13 mouse cellular contexts compared by ENCODE assay signal in the genomic region with DNA sequence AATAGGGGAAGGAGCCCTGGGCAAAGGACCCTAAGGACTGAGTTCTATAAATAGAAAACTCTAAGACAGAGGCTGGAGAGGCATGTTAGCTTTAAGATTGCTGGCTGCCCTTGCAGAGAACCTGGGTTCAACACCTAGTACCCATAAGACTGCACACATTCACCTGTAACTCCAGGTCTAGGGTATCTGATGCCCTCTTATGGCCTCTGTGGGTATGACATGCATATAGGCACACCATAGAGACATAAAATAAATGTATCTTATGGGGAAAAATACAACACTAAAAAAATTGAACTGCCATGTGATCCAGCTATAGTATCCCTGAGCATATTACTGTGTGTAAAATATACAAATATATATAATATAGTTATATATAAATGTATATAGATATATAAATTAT. TPM values are rescaled to one million over a fixed set of nuclear protein-coding genes. Genes with fewer than 3 reads are reported as not detected.
DNase-seq lines count a peak whose midpoint lies in the region; ATAC-seq and TF ChIP-seq lines count a peak whose summit lies in the region.
"Had no signal": no experiment of that assay in that cellular context is flagged by ENCODE, and none has a peak within 500 bp of the region (broad histone marks: within the 10 kb centered on the region; RNA-seq: fewer than 3 reads in every experiment).

No protein-coding gene starts in this region.

- H3K9me3 ChIP-seq in liver, embryonic 14.5 days (ENCODE audit: control insufficient read depth, low read length): no peaks in the 10 kb centered on the region
- H3K9me3 ChIP-seq in liver, embryonic 12.5 days (replicated peaks): no peaks in the 10 kb centered on the region
- H3K9me3 ChIP-seq: midbrain, embryonic 12.5 days had no signal

- H3K27me3 ChIP-seq in liver, embryonic 14.5 days (ENCODE audit: control insufficient read depth, insufficient read depth, low read length): no peaks in the 10 kb centered on the region
- H3K27me3 ChIP-seq in liver, embryonic 12.5 days (replicated peaks): no peaks in the 10 kb centered on the region
- H3K27me3 ChIP-seq: midbrain, embryonic 12.5 days had no signal

- no peaks in the 10 kb centered on the region for H3K4me1 ChIP-seq in liver, embryonic 14.5 days (replicated peaks; ENCODE audit: control insufficient read depth in 2 of 2, insufficient read depth in 2 of 2, low read length in 1 of 2)
- no peaks in the 10 kb centered on the region for H3K4me1 ChIP-seq in liver, embryonic 12.5 days
- H3K4me1 ChIP-seq: midbrain, embryonic 12.5 days had no signal

- TF ChIP-seq EP300 in liver, embryonic 14.5 days (IDR thresholded peaks at IDR 0.05; ENCODE audit: low read depth): no peak

- no peak overlapping the region for H3K9ac ChIP-seq in liver, embryonic 14.5 days (replicated peaks)
- H3K9ac ChIP-seq in liver, embryonic 12.5 days: no peak overlapping the region
- H3K9ac ChIP-seq: midbrain, embryonic 12.5 days had no signal

- no peak overlapping the region for H3K27ac ChIP-seq in liver, embryonic 14.5 days
- no peak overlapping the region for H3K27ac ChIP-seq in liver, embryonic 12.5 days
- H3K27ac ChIP-seq: midbrain, embryonic 12.5 days had no signal

- peak; percentile 30; the same call in 1 of the 2 replicates for TF ChIP-seq CTCF in liver, embryonic 14.5 days (IDR thresholded peaks at IDR 0.05; ENCODE audit: low read depth)

- ATAC-seq in liver, embryonic 14.5 days (ENCODE audit: insufficient read depth): no peak
- ATAC-seq in liver, embryonic 12.5 days: no peak
- peak; percentile 67; the same call in 1 of the 2 replicates for ATAC-seq in granulocyte monocyte progenitor cell, adult 5-6 weeks (replicated peaks; ENCODE audit: poor library complexity, severe bottlenecking)

- H3K4me3 ChIP-seq in liver, embryonic 14.5 days (ENCODE audit: insufficient read depth in 1 of 2, low read depth in 2 of 2, low read length in 2 of 2): no peak overlapping the region
- H3K4me3 ChIP-seq in liver, embryonic 12.5 days: no peak overlapping the region
- H3K4me3 ChIP-seq: midbrain, embryonic 12.5 days had no signal

- peak; percentile 18 for DNase-seq in cerebellum, postnatal 14 days
- DNase-seq in cerebellum, postnatal 4 days (ENCODE audit: low spot score in 2 of 2): no peak
- no peak for DNase-seq in liver, embryonic 14.5 days (ENCODE audit: low read depth in 3 of 3, low spot score in 3 of 3)
- DNase-seq in CD4-positive, CD25-positive, alpha-beta regulatory T cell, adult 2 months (ENCODE audit: low read depth, low spot score): peak; percentile 53
- DNase-seq in adrenal gland, postnatal 14 days: no peak
- no peak for DNase-seq in cerebellum, adult 18-20 months
- DNase-seq: cerebellum, adult 11-12 months; kidney, adult 18-20 months; layer of hippocampus, postnatal 36 days; spleen, adult 18-20 months had no signal

- H3K4me2 ChIP-seq in liver, embryonic 14.5 days (ENCODE audit: low read depth): no peak overlapping the region
- H3K4me2 ChIP-seq in liver, embryonic 12.5 days: no peak overlapping the region
- H3K4me2 ChIP-seq: midbrain, embryonic 12.5 days had no signal

- no peaks in the 10 kb centered on the region for H3K36me3 ChIP-seq in liver, embryonic 14.5 days (replicated peaks; ENCODE audit: control insufficient read depth, insufficient read depth, low read depth)
- no peaks in the 10 kb centered on the region for H3K36me3 ChIP-seq in liver, embryonic 12.5 days

RNA-seq across cellular contexts. Expression of a gene that starts 18.3 kb away (rescaled TPM):
- polyA plus RNA-seq in liver, embryonic 14.5 days (2012; rRNA removed): 0.67 and 0.99 TPM in 2 replicates
- 1.3 TPM in 2 replicates for polyA plus RNA-seq in liver, embryonic 14.5 days (2014; fragmentation: Nextera tagmentation; extraction: Ambion mirVana)
- polyA plus RNA-seq in liver, embryonic 12.5 days (2016; fragmentation: Nextera tagmentation; extraction: Ambion mirVana): 3.7 and 4.0 TPM in 2 replicates
- total RNA-seq in granulocyte monocyte progenitor cell, adult 5-6 weeks (2014; fragmentation: Nextera tagmentation): 6.7 and 9.1 TPM in 2 replicates
- 3.7 and 4.4 TPM in 2 replicates for total RNA-seq in granulocyte monocyte progenitor cell, adult 5-6 weeks (2017)
- 17.0 and 17.6 TPM in 2 replicates for total RNA-seq in adrenal gland, postnatal 14 days (2021)

Comparison
In these comparisons a context has a peak if more than half of its experiments do, and no peak if none do; other contexts are left out.
1. DNase-seq: peak in cerebellum, postnatal 14 days (2 of 2) and CD4-positive, CD25-positive, alpha-beta regulatory T cell, adult 2 months (single experiment); none in cerebellum, postnatal 4 days (0 of 2), liver, embryonic 14.5 days (0 of 3), adrenal gland, postnatal 14 days (single experiment) and cerebellum, adult 18-20 months (0 of 2).